Mouse (Mus musculus) ES-Bruce4 (cell line): Measurements from ENCODE around the gene Hs2st1. TPM values are rescaled to one million over a fixed set of nuclear protein-coding genes. Genes with fewer than 3 reads are reported as not detected.
"Not testable (repeated sequence)": the region's sequence is repeated elsewhere in the genome, so short reads cannot be mapped to it uniquely, and the experiment has no call there.

Experiments used
- H3K27ac ChIP-seq: 2 replicates; pipeline ENCODE4 v1.5.1; 2012; ENCODE audit warnings: low read length, inconsistent platforms; ENCODE audit not compliant: insufficient read depth
- H3K27me3 ChIP-seq: 2 replicates; pipeline ENCODE4 v1.6.1; 2012; ENCODE audit warnings: mild to moderate bottlenecking, low read length, inconsistent platforms; ENCODE audit not compliant: control insufficient read depth, poor library complexity, insufficient read depth, severe bottlenecking
- H3K36me3 ChIP-seq: 2 replicates; pipeline ENCODE4 v1.6.1; 2012; ENCODE audit warnings: inconsistent platforms, mild to moderate bottlenecking, low read length, moderate library complexity; ENCODE audit not compliant: control insufficient read depth, poor library complexity, insufficient read depth, severe bottlenecking
- H3K4me1 ChIP-seq: one replicate; pipeline ENCODE4 v1.8.1; 2011; ENCODE audit warnings: low read length; ENCODE audit not compliant: control insufficient read depth, insufficient read depth
- H3K4me3 ChIP-seq: 2 replicates; pipeline ENCODE4 v1.5.1; 2011; ENCODE audit warnings: low read depth, mild to moderate bottlenecking, low read length
- H3K9ac ChIP-seq: 2 replicates; pipeline ENCODE4 v1.6.1; 2012; ENCODE audit warnings: low read depth, mild to moderate bottlenecking, inconsistent platforms; ENCODE audit not compliant: poor library complexity, severe bottlenecking
- H3K9me3 ChIP-seq: replicated peaks from 2 replicates; pipeline ENCODE4 v1.6.1; 2012; ENCODE audit warnings: mild to moderate bottlenecking, low read length, inconsistent platforms; ENCODE audit not compliant: control insufficient read depth, poor library complexity, insufficient read depth, severe bottlenecking
- CTCF ChIP-seq: IDR thresholded peaks from one replicate; pipeline ENCODE4 v1.8.1; 2011; ENCODE audit warnings: low read depth, low read length
- EP300 ChIP-seq: IDR thresholded peaks from 2 replicates; pipeline ENCODE4 v1.6.1; 2011; ENCODE audit warnings: low read depth, low read length; ENCODE audit not compliant: insufficient read depth
- POLR2A ChIP-seq: IDR thresholded peaks from one replicate; pipeline ENCODE4 v1.8.1; 2011; ENCODE audit warnings: low read length; ENCODE audit not compliant: insufficient read depth
- polyA plus RNA-seq: library from polyadenylated mRNA; stranded (reverse); fragments of >200 nt; gene quantifications from 2 replicates; pipeline ENCODE4 v1.2.4, GENCODE M21; 2011; ENCODE audit warnings: low read depth; ENCODE audit not compliant: missing spikeins, insufficient read depth, insufficient read length

Gene Hs2st1
- polyA plus RNA-seq, 1 experiment = 38.6 TPM

DNA sequence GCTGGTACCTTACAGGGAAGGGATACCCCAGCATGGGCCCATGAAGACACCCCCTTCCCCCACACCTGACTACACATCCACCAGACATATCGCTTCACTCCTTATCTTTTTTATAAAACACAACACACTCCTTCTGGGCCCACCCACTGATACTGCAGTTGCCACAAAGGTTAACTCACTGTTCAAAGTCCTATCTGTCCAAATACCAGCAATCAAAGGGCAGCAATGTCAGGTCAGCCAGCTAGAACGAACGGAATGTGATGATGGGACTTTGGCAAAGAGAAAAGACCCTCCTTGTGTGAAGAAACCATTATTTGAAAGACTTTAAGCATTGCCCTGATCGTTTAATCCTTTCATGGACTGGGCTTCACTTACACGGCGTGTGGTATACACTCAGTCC lies 42.4 kb upstream of the Hs2st1 start:
- Histone ChIP-seq H3K36me3 (no peaks in the 10 kb centered on the region), H3K4me1 (peaks cover 3% of the 10 kb centered on the region), H3K9ac (no peak overlapping the region), H3K4me3 (no peak overlapping the region), H3K9me3 (peaks cover 16% of the 10 kb centered on the region), H3K27ac (no peak overlapping the region), H3K27me3 (no peaks in the 10 kb centered on the region)
- TF ChIP-seq POLR2A = no peak
- TF ChIP-seq CTCF = no peak
- no peak for TF ChIP-seq EP300

DNA sequence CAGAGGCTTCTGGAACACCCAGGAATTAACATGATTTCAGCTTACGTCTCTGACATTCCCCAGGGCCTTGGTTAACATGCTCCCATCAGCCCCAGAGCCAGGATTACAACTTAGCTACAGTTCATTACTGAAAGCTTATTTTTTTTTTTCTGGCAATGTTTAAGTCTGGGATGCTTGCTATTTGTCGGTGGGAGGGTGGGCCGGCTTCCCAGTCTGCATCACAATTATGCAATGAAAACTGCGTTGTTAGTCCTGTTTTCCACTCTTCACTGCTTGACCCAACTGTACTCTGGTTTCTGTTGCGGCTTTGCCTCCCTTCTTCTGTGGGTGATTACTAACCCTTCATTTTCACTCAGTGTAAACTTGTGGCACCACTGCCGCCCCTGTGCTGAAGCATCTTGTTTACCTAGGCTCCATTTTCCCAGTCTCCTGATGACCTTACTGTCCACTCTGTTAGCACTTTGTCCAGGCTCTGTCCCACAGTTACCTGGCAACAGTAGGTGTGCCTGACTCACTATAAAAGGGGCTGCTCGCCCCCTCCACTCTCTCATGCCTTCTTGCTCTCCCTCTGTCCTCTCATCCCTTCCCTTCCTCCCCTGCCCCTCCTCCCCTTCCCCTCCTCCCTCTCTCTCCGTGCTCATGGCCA lies 41.8 kb upstream of the Hs2st1 start:
- Histone ChIP-seq H3K27me3 (no peaks in the 10 kb centered on the region), H3K36me3 (no peaks in the 10 kb centered on the region), H3K4me1 (peaks cover 3% of the 10 kb centered on the region), H3K9me3 (peaks cover 11% of the 10 kb centered on the region), H3K9ac (peak overlapping the region; percentile 17; the same call in 1 of the 2 replicates), H3K27ac (peak overlapping the region; percentile 96), H3K4me3 (no peak overlapping the region)
- TF ChIP-seq POLR2A (no peak), CTCF (no peak), EP300 (no peak)

DNA sequence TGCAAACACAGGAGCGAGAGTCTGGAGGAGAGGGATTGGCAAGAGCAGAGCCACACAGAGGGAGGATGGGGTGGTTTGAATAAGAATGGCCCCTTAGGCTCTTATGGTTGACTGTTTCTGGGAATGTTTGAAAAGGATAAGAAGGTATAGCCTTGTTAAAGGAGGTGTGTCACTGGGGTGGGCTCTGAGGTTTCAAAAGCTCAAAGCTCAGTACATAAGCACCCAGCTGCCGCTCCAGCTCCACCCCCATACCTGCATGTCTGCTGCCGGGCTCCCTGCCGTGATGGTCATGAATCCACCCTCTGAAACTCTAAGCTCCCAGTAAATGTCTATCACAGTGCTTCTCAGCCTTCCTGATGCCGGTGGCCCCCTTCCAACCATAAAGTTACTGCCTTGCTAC lies 40.8 kb upstream of the Hs2st1 start:
- TF ChIP-seq CTCF (no peak), EP300 (peak; percentile 77)
- Histone ChIP-seq H3K9ac (0 out of 2 replicates have a peak overlapping the region, but pooled peaks have one; percentile 17), H3K4me1 (peaks cover 3% of the 10 kb centered on the region), H3K27ac (peak overlapping the region; percentile 96), H3K9me3 (peaks cover 5% of the 10 kb centered on the region), H3K27me3 (no peaks in the 10 kb centered on the region), H3K4me3 (no peak overlapping the region), H3K36me3 (no peaks in the 10 kb centered on the region)

DNA sequence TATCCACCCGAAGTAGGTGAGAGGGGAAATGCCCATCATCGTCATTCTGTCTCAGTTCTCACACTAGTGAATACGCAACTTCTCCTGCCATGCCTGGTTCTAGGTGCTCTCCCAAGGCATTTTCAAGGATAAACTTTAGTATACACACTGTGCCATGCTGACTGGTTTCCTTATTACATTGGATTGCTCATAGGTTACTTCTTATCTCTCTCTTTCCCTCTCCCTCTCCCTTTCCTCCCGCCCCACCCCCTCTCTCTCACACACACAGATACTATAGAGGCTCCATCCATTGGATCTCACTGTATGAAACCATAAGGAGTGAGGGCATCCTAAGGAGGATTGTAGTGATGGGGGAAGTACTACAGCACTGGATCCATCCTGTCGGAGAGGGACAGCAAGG lies 38.1 kb upstream of the Hs2st1 start:
- Histone ChIP-seq H3K27ac (no peak overlapping the region), H3K36me3 (no peaks in the 10 kb centered on the region), H3K9ac (no peak overlapping the region), H3K9me3 (peaks cover 5% of the 10 kb centered on the region), H3K4me3 (no peak overlapping the region), H3K4me1 (peaks cover 3% of the 10 kb centered on the region), H3K27me3 (no peaks in the 10 kb centered on the region)
- TF ChIP-seq EP300 (no peak), CTCF (no peak), POLR2A (no peak)

DNA sequence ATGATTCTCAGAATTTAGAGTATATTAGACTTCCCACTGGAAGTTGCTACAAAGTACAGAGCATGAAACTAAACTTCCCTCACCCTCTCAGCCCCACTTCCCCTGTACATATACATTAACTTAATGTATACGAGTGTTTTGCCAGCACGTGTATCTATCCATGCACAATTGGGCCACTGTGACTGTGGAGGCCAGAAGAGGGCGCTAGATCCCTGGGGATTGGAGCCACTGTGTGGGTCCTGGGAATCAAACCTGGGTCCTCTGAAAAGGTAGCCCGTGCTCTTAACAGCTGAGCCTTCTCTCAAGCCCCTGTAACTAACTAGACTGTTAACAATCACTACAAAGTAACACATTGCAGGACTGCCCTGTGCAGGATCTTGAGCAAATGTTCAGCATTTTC lies 36.5 kb upstream of the Hs2st1 start:
- TF ChIP-seq CTCF (peak; percentile 69), POLR2A (no peak)
- Histone ChIP-seq H3K9ac (no peak overlapping the region), H3K4me3 (no peak overlapping the region), H3K27ac (no peak overlapping the region), H3K9me3 (peaks cover 5% of the 10 kb centered on the region; the same call in 1 of the 2 replicates), H3K36me3 (no peaks in the 10 kb centered on the region), H3K27me3 (no peaks in the 10 kb centered on the region), H3K4me1 (no peaks in the 10 kb centered on the region)

DNA sequence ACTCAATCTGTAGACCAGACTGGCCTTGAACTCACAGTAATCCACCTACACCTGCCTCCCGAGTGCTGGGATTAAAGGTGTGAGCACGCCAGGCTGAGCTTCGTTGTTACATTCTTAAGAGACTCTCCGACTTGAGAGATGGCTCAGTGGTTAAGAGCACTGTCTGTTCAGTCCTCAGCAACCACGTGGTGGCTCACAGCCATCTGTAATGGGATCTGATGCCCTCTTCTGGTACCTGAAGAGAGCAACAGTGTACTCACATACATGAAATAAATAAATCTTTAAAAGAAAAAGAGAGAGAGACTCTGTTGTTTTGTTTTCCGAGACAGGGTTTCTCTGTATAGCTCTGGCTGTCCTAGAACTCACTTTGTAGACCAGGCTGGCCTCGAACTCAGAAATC lies 35.8 kb upstream of the Hs2st1 start:
- H3K36me3 ChIP-seq, H3K9ac ChIP-seq, H3K4me1 ChIP-seq, H3K9me3 ChIP-seq, H3K27me3 ChIP-seq, H3K4me3 ChIP-seq, H3K27ac ChIP-seq: not testable (repeated sequence)
